Mouse (Mus musculus) hindbrain, embryonic 12.5 days (tissue): ENCODE data around the gene B3gnt5. TPM values are rescaled to one million over a fixed set of nuclear protein-coding genes. Genes with fewer than 3 reads are reported as not detected.
"Not testable (repeated sequence)": the region's sequence is repeated elsewhere in the genome, so short reads cannot be mapped to it uniquely, and the experiment has no call there.

ENCODE experiments used
- ATAC-seq: fragments of 200-750 bp; cut with Nextera tagmentation; 2 replicates; pipeline ENCODE4 v1.8.0; 2017; ENCODE audit warnings: moderate TSS enrichment; ENCODE audit not compliant: low FRiP score
- H3K27ac ChIP-seq: fragments of 300-500 bp; sonication (generic); 2 replicates; pipeline ENCODE4 v1.5.1; 2016; ENCODE audit warnings: mild to moderate bottlenecking
- H3K27me3 ChIP-seq: fragments of 300-500 bp; sonication (generic); 2 replicates; pipeline ENCODE4 v1.6.1; 2016; ENCODE audit warnings: mild to moderate bottlenecking
- H3K36me3 ChIP-seq: fragments of 300-500 bp; sonication (generic); 2 replicates; pipeline ENCODE4 v1.6.1; 2016; ENCODE audit warnings: mild to moderate bottlenecking
- H3K4me1 ChIP-seq: fragments of 300-500 bp; sonication (generic); 2 replicates; pipeline ENCODE4 v1.6.1; 2016
- H3K4me2 ChIP-seq: fragments of 300-500 bp; sonication (generic); replicated peaks from 2 replicates; pipeline ENCODE4 v1.6.1; 2016; ENCODE audit warnings: mild to moderate bottlenecking
- H3K4me3 ChIP-seq: fragments of 300-500 bp; sonication (generic); 2 replicates; pipeline ENCODE4 v1.5.1; 2016; ENCODE audit warnings: mild to moderate bottlenecking
- H3K9ac ChIP-seq: fragments of 300-500 bp; sonication (generic); 2 replicates; pipeline ENCODE4 v1.6.1; 2016; ENCODE audit warnings: mild to moderate bottlenecking, moderate library complexity
- H3K9me3 ChIP-seq: fragments of 300-500 bp; sonication (generic); replicated peaks from 2 replicates; pipeline ENCODE4 v1.6.1; 2016; ENCODE audit warnings: mild to moderate bottlenecking
- WGBS: fragments of 180-500 bp; shearing (Covaris S2); methylation state at CpG from one replicate; pipeline ENCODE4 v1.1.7; 2016; 5-methylcytosine and 5-hydroxymethylcytosine counted together
- polyA plus RNA-seq: library from polyadenylated mRNA; unstranded; fragments of >200 nt; fragmentation: Nextera tagmentation; extraction: Ambion mirVana; gene quantifications from 2 replicates; pipeline ENCODE4 v1.2.1, GENCODE M21; 2016

B3gnt5 gene
- 48.3 and 51.1 TPM in 2 replicates for polyA plus RNA-seq

DNA sequence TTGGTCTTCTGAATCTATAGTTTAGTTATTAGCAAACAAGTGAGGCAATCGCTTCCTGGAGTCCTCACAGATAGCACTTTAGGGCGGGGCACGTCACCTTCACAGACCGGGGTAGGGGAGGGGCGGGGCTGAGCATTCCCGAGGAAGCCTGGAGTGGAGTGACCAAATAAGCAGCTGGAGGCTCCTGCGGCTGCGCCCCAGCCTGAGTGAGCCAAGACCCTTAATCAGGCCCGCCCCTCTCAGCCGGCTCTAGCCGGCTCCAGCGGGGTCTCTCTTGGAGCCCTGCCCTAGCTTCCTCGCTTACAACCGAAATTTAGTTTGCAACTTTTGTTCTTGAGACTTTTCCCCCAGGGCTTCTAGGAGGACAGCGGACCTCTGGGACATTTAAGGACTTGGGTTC, at the start of gene B3gnt5:
Gene B3gnt5, plus strand, starts transcription at position 135 of the 400 bp plus-strand sequence.
- Histone ChIP-seq H3K9ac (peak within 1 kb of the TSS; percentile 91), H3K4me1 (peaks cover 11% of the 10 kb centered on the region), H3K9me3 (no peaks in the 10 kb centered on the region), H3K4me2 (peak within 1 kb of the TSS; percentile 67), H3K27me3 (no peaks in the 10 kb centered on the region), H3K36me3 (peaks cover 9% of the 10 kb centered on the region; the same call in 1 of the 2 replicates), H3K27ac (peak within 1 kb of the TSS; percentile 93), H3K4me3 (peak within 1 kb of the TSS; percentile 77)
- ATAC-seq = peak; percentile 95
- WGBS = 0% methylated on average over 15 of the region's 15 CpGs

DNA sequence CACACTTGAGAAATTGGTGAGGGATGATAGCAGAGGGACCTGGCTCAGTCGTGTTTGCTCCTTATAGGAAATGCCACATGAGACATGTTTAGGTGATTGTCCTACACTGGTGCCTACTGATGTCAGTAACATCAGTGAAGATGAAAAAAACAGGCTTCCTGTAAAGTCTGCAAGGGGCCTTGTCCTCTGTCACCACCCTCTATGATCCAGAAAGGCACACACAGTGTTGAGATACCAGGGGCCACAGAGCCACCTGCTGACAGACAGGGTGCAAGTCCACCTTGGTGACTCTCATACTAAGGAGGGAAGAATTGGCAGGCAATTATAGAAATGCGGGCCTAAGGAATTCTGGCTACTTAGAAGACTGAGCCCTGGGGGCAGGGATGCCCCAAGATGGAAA, 39.0 kb upstream of the B3gnt5 start:
- no peak for ATAC-seq
- 67% methylated on average over 2 of the region's 2 CpGs for WGBS
- Histone ChIP-seq H3K4me3 (no peak overlapping the region), H3K27ac (no peak overlapping the region), H3K36me3 (no peaks in the 10 kb centered on the region), H3K4me2 (no peak overlapping the region), H3K4me1 (no peaks in the 10 kb centered on the region), H3K27me3 (no peaks in the 10 kb centered on the region), H3K9me3 (no peaks in the 10 kb centered on the region), H3K9ac (no peak overlapping the region)

DNA sequence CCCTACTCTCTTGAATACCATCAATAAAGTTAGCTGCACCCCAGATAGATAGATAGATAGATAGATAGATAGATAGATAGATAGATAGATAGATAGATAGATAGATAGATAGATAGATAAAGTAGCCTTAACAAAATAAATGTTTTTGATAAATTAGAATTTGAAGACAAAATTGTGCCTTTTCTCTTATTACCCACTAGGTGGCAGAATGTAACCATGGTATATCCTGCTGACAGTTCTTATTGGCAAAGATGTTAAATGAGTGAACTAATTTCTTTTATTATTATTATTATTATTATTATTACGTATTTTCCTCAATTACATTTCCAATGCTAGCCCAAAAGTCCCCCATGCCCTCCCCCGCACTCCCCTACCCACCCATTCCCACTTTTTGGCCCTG, 35.9 kb upstream of the B3gnt5 start:
- WGBS = 27% methylated on average over 2 of the region's 2 CpGs
- H3K4me1 ChIP-seq = not testable (repeated sequence)

DNA sequence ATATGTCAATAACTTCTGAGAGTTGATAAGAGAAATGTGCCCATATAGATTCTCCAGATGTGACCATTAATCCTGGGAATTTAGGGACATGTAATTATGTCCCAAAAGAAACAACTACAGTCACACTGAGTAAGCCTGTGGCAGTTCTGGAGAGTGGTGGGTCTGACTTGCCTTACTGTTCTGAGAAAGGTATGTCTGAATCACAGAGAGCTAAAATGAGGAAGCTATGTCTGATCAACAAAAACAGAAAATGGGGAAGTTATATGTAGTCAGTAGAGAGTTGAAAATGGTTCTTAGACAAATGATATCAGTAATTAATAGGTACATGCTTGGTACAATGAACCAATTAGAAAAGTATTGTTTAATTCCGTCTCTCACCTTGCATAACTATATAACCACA, 27.1 kb upstream of the B3gnt5 start:
- no peaks in the 10 kb centered on the region for H3K36me3 ChIP-seq
- H3K4me1 ChIP-seq = no peaks in the 10 kb centered on the region
- ATAC-seq = no peak
- H3K27me3 ChIP-seq = no peaks in the 10 kb centered on the region
- H3K9me3 ChIP-seq = no peaks in the 10 kb centered on the region
- no peak overlapping the region for H3K4me2 ChIP-seq
- H3K4me3 ChIP-seq = no peak overlapping the region
- 93% methylated on average over 1 of the region's 1 CpGs for WGBS
- H3K9ac ChIP-seq = no peak overlapping the region
- no peak overlapping the region for H3K27ac ChIP-seq

More for the DNA sequence above, 35.9 kb upstream of the B3gnt5 start:
- not testable (repeated sequence) for H3K9me3 ChIP-seq, H3K27ac ChIP-seq, H3K36me3 ChIP-seq, ATAC-seq, H3K27me3 ChIP-seq, H3K4me2 ChIP-seq, H3K4me3 ChIP-seq, H3K9ac ChIP-seq

DNA sequence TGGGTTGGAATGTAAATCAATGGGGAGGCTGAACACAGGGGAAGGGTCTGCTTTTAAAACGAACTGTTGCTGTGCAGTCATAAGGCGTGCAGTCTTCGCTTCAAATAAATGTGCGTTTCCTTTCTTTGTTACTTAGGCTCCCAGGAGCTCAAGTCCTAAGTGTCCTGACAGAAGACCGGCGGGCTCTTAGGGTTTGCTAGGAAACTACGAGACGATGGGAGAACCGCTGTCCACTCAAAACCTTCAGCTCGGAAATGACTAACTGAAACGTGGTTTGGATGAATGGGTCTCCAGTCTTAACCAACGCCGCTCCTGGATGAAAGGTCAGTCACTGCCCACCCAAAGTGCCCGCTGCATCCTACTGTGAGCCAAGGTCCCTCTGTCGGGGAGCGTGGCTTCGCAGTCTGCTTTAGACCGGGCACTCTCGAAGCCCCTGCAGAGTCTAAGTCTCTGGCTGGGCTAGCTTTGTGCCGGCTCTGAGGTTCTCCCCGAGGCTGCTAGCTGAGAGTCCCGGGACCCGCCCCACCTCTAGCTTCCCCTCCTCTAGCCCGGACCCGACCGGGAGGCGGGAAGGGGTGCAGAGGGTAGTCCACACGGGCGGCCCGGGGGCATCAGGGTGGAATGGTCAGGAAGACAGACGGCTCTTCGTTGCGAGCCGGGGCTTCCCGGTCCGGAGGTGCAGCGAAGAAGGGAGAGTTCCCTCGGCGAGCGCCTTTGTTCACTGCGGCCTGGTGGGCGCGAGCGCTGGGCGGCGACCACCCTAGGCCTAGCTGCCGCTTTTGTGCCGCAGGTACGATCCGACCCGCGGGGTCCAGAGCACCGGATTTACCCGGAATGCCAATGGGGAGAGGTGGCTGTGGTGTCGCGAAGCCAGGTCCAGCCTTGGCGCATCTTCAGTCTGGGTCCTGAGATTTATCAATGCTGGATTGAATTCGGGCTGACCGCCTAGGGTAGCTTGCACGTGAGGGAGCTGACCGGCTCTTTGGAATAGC, 793 bp downstream of the B3gnt5 start:
- H3K27ac ChIP-seq = peak overlapping the region; percentile 93
- H3K27me3 ChIP-seq = no peaks in the 10 kb centered on the region
- peak overlapping the region; percentile 67 for H3K4me2 ChIP-seq
- WGBS = under 1% methylated on average over 61 of the region's 61 CpGs
- H3K36me3 ChIP-seq = peaks cover 14% of the 10 kb centered on the region
- peak overlapping the region; percentile 91 for H3K9ac ChIP-seq
- H3K4me3 ChIP-seq = peak overlapping the region; percentile 77
- peaks cover 11% of the 10 kb centered on the region for H3K4me1 ChIP-seq
- peak; percentile 86 for ATAC-seq
- no peaks in the 10 kb centered on the region for H3K9me3 ChIP-seq

DNA sequence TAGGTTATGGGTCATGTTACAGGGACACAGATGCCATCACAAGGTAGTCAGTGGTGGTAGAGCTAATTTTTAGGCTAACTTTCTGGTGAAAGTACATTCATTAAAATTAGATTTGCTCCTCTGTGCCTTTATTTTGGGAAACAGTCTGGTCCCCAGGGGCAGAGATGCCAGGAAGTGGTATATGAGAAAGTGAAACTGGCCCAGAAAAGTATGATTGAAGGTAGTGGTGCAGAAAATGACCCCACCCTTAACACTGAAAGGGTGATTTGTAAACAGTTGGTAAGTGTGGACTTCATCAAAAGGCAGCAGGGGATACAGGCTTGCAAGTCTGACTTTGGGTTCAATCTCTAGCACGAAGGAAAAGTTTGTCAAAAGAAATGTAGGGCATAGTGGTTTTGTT, 1.7 kb downstream of the B3gnt5 start:
- Histone ChIP-seq H3K9me3 (no peaks in the 10 kb centered on the region), H3K4me3 (peak overlapping the region; percentile 77), H3K4me2 (peak overlapping the region; percentile 67), H3K4me1 (peaks cover 11% of the 10 kb centered on the region), H3K27ac (no peak overlapping the region), H3K36me3 (peaks cover 22% of the 10 kb centered on the region), H3K27me3 (no peaks in the 10 kb centered on the region), H3K9ac (peak overlapping the region; percentile 91)
- ATAC-seq = no peak
- 50% methylated on average over 1 of the region's 1 CpGs for WGBS

DNA sequence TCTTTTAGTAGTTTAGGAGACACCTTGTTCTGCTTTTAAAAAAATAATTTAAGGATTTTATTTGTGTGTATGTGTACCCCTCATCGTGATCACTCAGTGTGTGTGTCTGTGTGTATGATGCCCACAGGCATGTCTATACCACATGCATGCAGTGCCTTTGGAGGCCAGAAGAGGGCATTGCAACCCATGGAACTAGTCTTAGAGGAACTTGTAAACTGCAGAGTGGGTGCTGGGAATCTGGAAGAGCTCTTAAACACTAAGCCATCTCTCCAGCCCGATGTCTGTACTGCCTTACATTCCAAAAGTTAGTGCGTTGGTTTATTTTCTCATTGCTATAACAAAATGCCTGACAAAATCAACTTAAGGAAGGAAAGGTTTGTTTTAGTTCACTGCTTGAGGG, 6.1 kb downstream of the B3gnt5 start:
- H3K9me3 ChIP-seq = no peaks in the 10 kb centered on the region
- 96% methylated on average over 3 of the region's 3 CpGs for WGBS
- H3K36me3 ChIP-seq = peaks cover 56% of the 10 kb centered on the region

DNA sequence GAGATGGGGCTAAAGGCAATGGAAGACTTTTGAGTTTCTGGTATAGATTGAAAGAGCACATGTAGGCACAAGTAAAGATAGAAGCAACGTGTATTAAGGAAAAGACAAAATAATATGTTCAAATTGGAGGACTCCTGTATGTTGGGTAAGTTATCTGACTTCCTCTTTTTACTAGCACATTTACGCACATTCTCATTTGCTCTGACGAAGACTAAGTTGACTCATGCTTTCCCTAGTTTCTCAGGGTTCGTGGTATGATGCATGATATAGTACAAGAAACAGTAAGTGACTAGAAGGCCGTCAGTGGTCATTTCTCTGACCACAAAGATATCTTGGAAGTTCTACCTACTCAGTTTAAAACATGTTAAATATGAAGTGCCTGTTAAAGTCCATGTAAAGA, 8.0 kb downstream of the B3gnt5 start:
- Histone ChIP-seq H3K36me3 (peaks cover 61% of the 10 kb centered on the region), H3K4me1 (0 out of 2 replicates have a peak, but pooled peaks cover 4% of the 10 kb centered on the region), H3K9ac (no peak overlapping the region), H3K4me3 (no peak overlapping the region), H3K27ac (no peak overlapping the region), H3K27me3 (no peaks in the 10 kb centered on the region), H3K9me3 (no peaks in the 10 kb centered on the region), H3K4me2 (no peak overlapping the region)
- 96% methylated on average over 5 of the region's 5 CpGs for WGBS
- ATAC-seq = no peak

More for the DNA sequence above, 6.1 kb downstream of the B3gnt5 start:
- Histone ChIP-seq H3K9ac (no peak overlapping the region), H3K4me3 (no peak overlapping the region), H3K4me2 (no peak overlapping the region), H3K27me3 (no peaks in the 10 kb centered on the region), H3K27ac (no peak overlapping the region), H3K4me1 (peaks cover 11% of the 10 kb centered on the region)
- ATAC-seq = no peak

DNA sequence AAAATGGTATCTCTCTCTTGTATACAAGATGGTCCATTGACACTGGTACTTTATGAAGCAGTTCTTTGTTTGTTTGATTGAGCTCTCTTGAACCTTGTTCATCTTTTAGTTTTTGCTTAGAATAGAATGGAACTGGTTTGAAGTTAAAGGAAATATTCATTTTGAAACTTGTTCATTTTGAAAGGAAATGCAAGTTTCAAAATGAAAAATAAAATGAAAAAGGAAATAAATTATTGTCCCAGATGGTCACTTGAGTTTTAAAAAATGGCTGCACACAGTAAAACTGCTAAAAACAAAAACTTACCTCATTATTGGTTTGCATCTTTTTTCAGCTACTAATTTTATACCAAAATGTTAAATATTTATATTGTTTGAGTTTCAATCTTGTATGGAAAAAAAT, 12.0 kb downstream of the B3gnt5 start:
- Histone ChIP-seq H3K36me3 (peaks cover 43% of the 10 kb centered on the region), H3K9ac (no peak overlapping the region), H3K9me3 (no peaks in the 10 kb centered on the region), H3K4me3 (no peak overlapping the region), H3K4me2 (no peak overlapping the region), H3K27me3 (no peaks in the 10 kb centered on the region), H3K4me1 (no peaks in the 10 kb centered on the region), H3K27ac (no peak overlapping the region)
- no peak for ATAC-seq

DNA sequence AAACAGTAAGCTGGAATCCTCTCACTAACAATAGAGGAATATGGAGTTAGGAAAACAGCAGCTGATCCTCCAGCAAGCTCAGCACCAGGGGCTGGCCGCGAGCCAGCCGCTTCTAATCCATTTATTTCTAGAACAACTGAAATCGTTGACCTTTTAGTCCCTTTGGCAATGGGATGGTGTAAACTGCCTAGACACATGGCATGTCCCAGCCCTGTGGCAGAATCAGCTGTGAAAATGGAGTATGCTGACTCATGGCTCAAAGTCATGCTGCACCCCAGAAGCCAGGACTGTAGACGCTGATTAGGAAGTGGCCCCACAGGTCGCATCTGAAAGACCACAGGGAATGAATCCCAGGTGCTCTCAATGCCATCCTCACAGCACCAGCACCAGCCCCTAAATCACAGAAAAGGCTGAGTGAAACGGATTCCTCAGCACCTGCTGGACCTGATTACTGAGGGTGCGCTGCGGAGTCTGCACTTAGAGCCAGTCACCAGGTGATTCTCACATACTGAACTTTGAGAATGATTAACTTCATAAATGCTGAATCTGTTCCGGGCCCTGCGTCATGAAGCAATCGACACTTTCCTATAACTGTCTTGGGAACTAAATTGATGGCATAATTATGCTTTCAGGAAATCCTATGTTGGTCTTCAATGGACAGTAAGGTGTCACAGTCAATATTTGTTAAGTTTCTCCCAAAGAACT, 26.5 kb downstream of the B3gnt5 start:
- Histone ChIP-seq H3K27ac (no peak overlapping the region), H3K4me2 (no peak overlapping the region), H3K9me3 (no peaks in the 10 kb centered on the region), H3K4me3 (no peak overlapping the region), H3K27me3 (no peaks in the 10 kb centered on the region), H3K4me1 (no peaks in the 10 kb centered on the region), H3K36me3 (no peaks in the 10 kb centered on the region), H3K9ac (no peak overlapping the region)
- WGBS = 71% methylated on average over 12 of the region's 12 CpGs
- no peak for ATAC-seq

DNA sequence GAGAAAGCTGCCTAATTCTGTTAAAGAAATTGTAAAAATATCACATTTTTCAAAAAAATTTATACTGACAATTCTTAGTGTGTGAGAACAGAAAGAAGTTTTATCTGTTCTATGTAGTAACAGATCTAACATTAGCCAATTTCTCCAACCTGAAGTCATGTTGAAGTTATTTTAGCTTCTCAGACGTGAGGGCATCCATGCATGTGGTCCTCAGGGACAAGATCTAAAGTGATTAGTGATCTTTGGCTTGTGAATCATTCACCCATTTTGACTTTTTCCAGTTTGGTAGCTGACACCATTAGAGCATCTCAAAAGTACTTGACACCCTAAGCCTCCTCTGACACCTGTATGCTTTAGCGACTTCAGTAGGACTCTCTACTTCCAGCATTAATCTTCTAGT, 29.9 kb downstream of the B3gnt5 start:
- 80% methylated on average over 2 of the region's 2 CpGs for WGBS
- H3K36me3 ChIP-seq = no peaks in the 10 kb centered on the region
- no peak overlapping the region for H3K4me3 ChIP-seq
- no peak overlapping the region for H3K27ac ChIP-seq
- no peak overlapping the region for H3K9ac ChIP-seq
- no peaks in the 10 kb centered on the region for H3K27me3 ChIP-seq
- H3K4me1 ChIP-seq = no peaks in the 10 kb centered on the region
- H3K4me2 ChIP-seq = no peak overlapping the region
- H3K9me3 ChIP-seq = no peaks in the 10 kb centered on the region
- ATAC-seq = no peak

DNA sequence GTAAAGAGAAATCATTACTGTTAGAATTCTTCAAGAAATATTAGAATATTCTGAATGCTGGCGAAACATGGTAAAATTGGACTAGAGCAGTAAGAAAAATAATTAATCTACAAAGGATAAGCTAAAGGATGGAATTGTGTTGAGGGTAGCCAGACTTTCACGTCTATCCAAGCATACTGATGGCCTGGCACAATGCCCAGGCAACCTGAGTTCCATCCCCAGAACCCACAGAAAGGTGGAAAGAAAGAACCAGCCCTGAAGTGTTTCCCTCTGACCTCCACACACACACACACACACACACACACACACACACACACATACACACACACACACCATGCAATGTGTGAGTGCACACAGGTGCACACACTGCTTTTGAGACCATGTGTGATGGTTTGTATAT, 58.8 kb downstream of the B3gnt5 start:
- WGBS = 97% methylated on average over 2 of the region's 2 CpGs
- no peak overlapping the region for H3K4me3 ChIP-seq
- H3K36me3 ChIP-seq = no peaks in the 10 kb centered on the region
- no peaks in the 10 kb centered on the region for H3K4me1 ChIP-seq
- H3K9me3 ChIP-seq = no peaks in the 10 kb centered on the region
- H3K4me2 ChIP-seq = no peak overlapping the region
- no peak for ATAC-seq
- no peak overlapping the region for H3K27ac ChIP-seq
- no peak overlapping the region for H3K9ac ChIP-seq
- H3K27me3 ChIP-seq = no peaks in the 10 kb centered on the region
